Comparison of ENCODE assay signal across 8 mouse cellular contexts in genomic region chr9:99568347-99569070, GRCm38 (mm10). TPM values are rescaled to one million over a fixed set of nuclear protein-coding genes. Genes with fewer than 3 reads are reported as not detected.
A peak's percentile ranks its signal among the peaks of the same experiment; 100 is the strongest.
DNase-seq lines count a peak whose midpoint lies in the region; ATAC-seq and TF ChIP-seq lines count a peak whose summit lies in the region.

Gene Armc8, minus strand, starts transcription at chr9:99568899.

- H3K4me1 ChIP-seq in hindbrain, postnatal 0 days (ENCODE audit: insufficient read depth, low read length) = peaks cover 10% of the 10 kb centered on the region

- H3K4me3 ChIP-seq in gastrocnemius, adult 2 months = peak within 1 kb of the TSS; percentile 80
- peak within 1 kb of the TSS; percentile 95 for H3K4me3 ChIP-seq in hindbrain, postnatal 0 days (ENCODE audit: low read length)
- H3K4me3 ChIP-seq in left cerebral cortex, adult 2 months = peak within 1 kb of the TSS; percentile 96

- no peaks in the 10 kb centered on the region for H3K9me3 ChIP-seq in hindbrain, postnatal 0 days (ENCODE audit: low read length)

- intact Hi-C loops in gastrocnemius, adult 2 months (cut with DNase I) = no loop called here
- intact Hi-C loops in left cerebral cortex, adult 2 months (cut with DNase I) = no loop called here

- peak within 1 kb of the TSS; percentile 75 for H3K4me2 ChIP-seq in hindbrain, postnatal 0 days (ENCODE audit: low read depth, low read length)

- peak within 1 kb of the TSS; percentile 96 for H3K9ac ChIP-seq in hindbrain, postnatal 0 days (replicated peaks; ENCODE audit: low read length)

- no peak for TF ChIP-seq CTCF in gastrocnemius, adult 2 months (IDR thresholded peaks at IDR 0.05)
- no peak for TF ChIP-seq CTCF in hindbrain, postnatal 0 days (IDR thresholded peaks at IDR 0.05; ENCODE audit: low read depth)
- TF ChIP-seq CTCF in left cerebral cortex, adult 2 months (IDR thresholded peaks at IDR 0.05) = no peak; the same call in 1 of the 2 replicates

- WGBS in hindbrain, postnatal 0 days = 0% methylated on average over 68 of the region's 70 CpGs

- no peaks in the 10 kb centered on the region for H3K27me3 ChIP-seq in hindbrain, postnatal 0 days (ENCODE audit: insufficient read depth, low read length)

- no peaks in the 10 kb centered on the region for H3K36me3 ChIP-seq in hindbrain, postnatal 0 days (ENCODE audit: insufficient read depth, low read length)

- peak within 1 kb of the TSS; percentile 96 for H3K27ac ChIP-seq in gastrocnemius, adult 2 months
- peak within 1 kb of the TSS; percentile 99 for H3K27ac ChIP-seq in hindbrain, postnatal 0 days
- peak within 1 kb of the TSS; percentile 99 for H3K27ac ChIP-seq in left cerebral cortex, adult 2 months

- ATAC-seq in hindbrain, postnatal 0 days = peak; percentile 96
- peak; percentile 94 for ATAC-seq in megakaryocyte, adult 5-6 weeks (ENCODE audit: poor library complexity, severe bottlenecking)

- DNase-seq in WW6 (ENCODE audit: low read depth, low spot score) = peak; percentile 59
- DNase-seq in cerebellum, postnatal 4 days (ENCODE audit: low spot score in 2 of 2) = peak; percentile 79 to 89
- peak; percentile 95 for DNase-seq in gastrocnemius, adult 2 months
- peak; percentile 94 for DNase-seq in hindbrain, postnatal 0 days (ENCODE audit: low spot score)
- DNase-seq in left cerebral cortex, adult 2 months (ENCODE audit: extremely low spot score in 1 of 2, low spot score in 2 of 2) = peak; percentile 88 to 90
- peak; percentile 89 to 93 for DNase-seq in right cerebral cortex, adult 2 months (ENCODE audit: low spot score in 2 of 2)
- DNase-seq in urinary bladder, postnatal 14 days (ENCODE audit: low spot score) = peak; percentile 91

RNA-seq across cellular contexts. Expression of gene Armc8, which starts in this region (rescaled TPM):
- total RNA-seq in gastrocnemius, adult 2 months (2021) = 10 to 100 TPM; 26.7 to 27.9 TPM
- total RNA-seq in hindbrain, postnatal 0 days (2014; rRNA removed) = 69.2 and 114 TPM in 2 replicates
- polyA plus RNA-seq in hindbrain, postnatal 0 days (2015; fragmentation: Nextera tagmentation; extraction: Ambion mirVana) = 66.9 and 68.5 TPM in 2 replicates
- total RNA-seq in left cerebral cortex, adult 2 months (2021) = 10 to 100 TPM; 52.5 to 54.9 TPM
- 21.3 and 22.9 TPM in 2 replicates for total RNA-seq in megakaryocyte, adult 5-6 weeks (2015)
- total RNA-seq in megakaryocyte, adult 5-6 weeks (2017) = 22.6 and 26.1 TPM in 2 replicates

Comparison
In these comparisons a context has a peak if more than half of its experiments do, and no peak if none do; other contexts are left out.
1. Peak in every context shown above with its lines: DNase-seq, ATAC-seq, H3K4me3 ChIP-seq and H3K27ac ChIP-seq.